Mouse (Mus musculus) left cerebral cortex, postnatal 25 days (tissue): ENCODE measurements around the gene Naip2. TPM values are rescaled to one million over a fixed set of nuclear protein-coding genes. Genes with fewer than 3 reads are reported as not detected.
"Not testable (repeated sequence)": the region's sequence is repeated elsewhere in the genome, so short reads cannot be mapped to it uniquely, and the experiment has no call there.

ENCODE experiments used
- DNase-seq, 2 experiments: peaks; one replicate each; pipeline ENCODE4 v3.0.0; 2022; ENCODE audit warnings: low spot score in 2 of 2, mixed read lengths in 1 of 2
- intact Hi-C: fragments of 180-260 bp; cut with DNase I; formaldehyde crosslinking; loops from one replicate; pipeline ENCODE4 v1.15.1; 2025
- total RNA-seq, 2 experiments: library from RNA; stranded (reverse); gene quantifications; 2 replicates each; pipeline ENCODE4 v1.2.3; 2021

Naip2 gene
- under 1 TPM; 0.28 to 0.39 TPM for total RNA-seq

DNA sequence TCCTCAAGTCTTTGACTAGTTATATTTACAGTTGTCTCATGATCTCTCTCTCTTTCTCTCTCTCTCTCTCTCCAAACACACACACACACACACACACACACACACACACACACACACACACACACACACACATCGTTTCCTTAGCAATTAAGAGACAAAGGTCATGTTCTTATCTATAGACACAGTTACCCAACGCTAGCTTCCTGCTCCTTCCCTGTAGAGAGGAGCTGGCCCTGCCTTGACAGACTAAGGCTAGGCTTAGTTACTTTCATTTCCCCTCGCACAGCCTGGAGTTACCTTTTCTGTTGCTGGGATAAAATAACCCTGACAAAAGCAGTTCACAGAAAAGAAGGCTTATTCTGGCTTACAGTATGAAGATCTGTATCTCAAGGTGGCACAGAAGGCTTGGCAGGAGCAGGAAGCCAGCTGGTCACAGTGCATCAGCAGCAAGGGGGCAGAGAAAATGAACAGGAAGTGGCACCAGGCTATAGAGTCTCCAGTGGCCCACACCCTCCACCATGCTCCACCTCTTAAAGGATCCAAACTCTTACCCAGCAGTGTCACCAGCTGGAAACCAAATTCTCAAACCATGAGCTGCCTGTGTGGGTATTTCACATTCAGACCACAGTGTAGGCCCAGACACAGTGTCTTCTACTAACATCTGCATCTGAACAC is at the start of gene Naip2:
Gene Naip2, minus strand, starts transcription at position 434 of the 675 bp plus-strand sequence.
- DNase-seq, intact Hi-C loops: not testable (repeated sequence)

DNA sequence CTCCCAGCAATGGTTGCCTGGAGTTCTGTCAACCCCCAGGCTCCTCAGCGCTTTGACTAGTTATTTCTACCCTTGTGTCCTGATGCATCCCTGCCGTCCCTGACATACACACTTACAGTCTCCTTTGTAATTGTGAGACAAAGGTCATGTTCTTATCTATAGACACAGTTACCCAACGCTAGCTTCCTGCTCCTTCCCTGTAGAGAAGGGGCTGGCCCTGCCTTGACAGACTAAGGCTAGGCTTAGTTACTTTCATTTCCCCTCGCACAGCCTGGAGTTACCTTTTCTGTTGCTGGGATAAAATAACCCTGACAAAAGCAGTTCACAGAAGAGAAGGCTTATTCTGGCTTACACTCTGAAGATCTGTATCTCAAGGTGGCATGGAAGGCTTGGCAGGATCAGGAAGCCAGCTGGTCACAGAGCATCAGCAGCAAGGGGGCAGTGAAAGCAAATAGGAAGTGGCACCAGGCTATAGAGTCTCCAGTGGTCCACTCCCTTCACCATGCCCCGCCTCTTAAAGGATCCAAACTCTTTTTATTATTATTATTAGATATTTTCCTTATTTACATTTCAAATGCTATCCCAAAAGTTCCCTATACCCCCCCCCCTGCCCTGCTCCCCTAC is 45.1 kb upstream of the Naip2 start:
- DNase-seq, intact Hi-C loops: not testable (repeated sequence)

GRCm38 (mm10) chr13:100246223-100246622 is 44.3 kb upstream of the Naip2 start, which contains the start of gene Naip5:
Naip5 (minus strand) TSS chr13:100246323.
- DNase-seq, intact Hi-C loops: not testable (repeated sequence)

DNA sequence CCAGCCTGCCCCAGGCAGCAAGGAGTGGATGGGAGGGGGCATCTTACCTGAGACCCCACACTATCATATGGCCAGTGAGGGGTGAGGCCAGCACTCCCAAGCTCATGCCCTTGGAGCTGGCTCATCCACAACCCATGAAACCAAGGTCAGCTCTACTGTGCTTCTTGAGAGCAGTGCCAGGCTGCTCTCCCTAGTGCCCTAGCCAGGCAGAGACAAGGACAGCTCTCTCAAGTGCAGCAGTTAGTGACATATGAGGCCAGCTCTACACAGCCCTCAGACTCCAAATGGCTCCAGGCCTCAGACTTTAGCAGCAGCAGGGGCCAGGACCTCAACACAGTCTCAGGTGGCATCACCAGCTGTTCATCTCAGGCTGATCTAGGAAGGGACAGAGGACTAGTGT is 41.8 kb upstream of the Naip2 start:
- DNase-seq, result no peak
- intact Hi-C loops, result no loop called here

- intact Hi-C loops, result not testable (repeated sequence)
Measured at GRCm38 (mm10) chr13:100213683-100214082, 11.8 kb upstream of the Naip2 start.

GRCm38 (mm10) chr13:100210540-100210939 is 8.6 kb upstream of the Naip2 start:
- intact Hi-C loops, result no loop called here
- DNase-seq, result no peak

More at GRCm38 (mm10) chr13:100213683-100214082, 11.8 kb upstream of the Naip2 start:
- DNase-seq, result not testable (repeated sequence)

DNA sequence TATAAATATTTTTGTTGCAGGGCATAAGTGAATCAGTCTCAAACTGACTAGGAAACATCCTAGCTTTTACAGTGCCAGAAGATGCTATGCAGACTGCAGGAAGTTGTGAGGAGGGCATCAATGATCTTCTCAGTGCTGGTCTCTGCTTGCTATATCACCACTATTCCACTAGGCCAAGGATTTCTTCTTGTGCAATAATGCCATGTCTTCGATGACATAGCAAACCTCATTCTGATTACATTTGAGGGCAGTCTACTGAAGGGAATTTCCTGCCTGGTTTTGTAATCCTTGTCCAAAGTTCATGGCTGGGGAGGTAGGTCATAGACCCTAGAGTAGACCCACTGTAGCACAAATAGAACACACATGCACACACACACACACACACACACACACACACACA is 1.4 kb upstream of the Naip2 start:
- no peak for DNase-seq
- intact Hi-C loops, result no loop called here

DNA sequence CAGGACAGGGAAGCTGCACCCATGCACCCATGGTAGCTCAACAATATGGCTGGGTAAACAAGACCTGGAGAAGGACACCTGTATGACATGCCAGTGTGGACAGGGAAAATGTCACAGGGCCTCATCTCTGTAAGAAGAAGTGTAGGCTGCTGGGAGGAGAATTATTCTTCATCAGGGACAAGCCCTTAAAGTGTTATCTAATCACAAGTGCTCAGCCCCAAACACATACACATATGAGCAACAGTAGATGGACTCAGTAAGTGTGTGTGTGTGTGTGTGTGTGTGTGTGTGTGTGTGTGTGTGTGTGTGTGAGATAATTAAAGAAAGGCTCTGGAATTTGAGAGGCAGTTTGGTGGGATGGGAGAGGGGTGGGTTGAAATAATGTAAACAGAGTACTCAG is 1.1 kb downstream of the Naip2 start:
- intact Hi-C loops, result no loop called here
- DNase-seq, result no peak

DNA sequence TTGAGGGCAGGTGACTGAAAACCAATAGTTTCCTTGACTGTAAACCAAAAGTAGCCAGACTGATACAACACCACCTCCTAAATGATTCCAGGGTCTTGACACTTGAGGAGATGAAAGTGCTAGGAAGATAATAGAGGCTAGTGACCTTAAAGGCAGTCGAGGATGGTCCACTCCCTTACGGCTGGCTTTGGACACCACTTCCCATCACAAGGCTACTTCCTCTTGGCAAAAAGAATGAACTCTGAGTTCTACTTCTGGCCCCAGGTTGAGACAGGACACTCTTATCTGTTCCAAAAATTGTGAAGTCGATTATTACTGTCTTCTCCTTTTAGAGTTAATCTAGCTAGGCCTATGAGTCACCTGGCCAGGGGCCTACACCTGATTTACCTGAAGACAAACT is 6.5 kb downstream of the Naip2 start:
- intact Hi-C loops, result no loop called here
- no peak for DNase-seq

- intact Hi-C loops, result loop anchor here (10.0 kb wide), 1 partner anchor 262 kb away; no protein-coding TSS in a partner anchor
- DNase-seq, result not testable (repeated sequence)
Measured at GRCm38 (mm10) chr13:100183111-100183510, 18.8 kb downstream of the Naip2 start.

DNA sequence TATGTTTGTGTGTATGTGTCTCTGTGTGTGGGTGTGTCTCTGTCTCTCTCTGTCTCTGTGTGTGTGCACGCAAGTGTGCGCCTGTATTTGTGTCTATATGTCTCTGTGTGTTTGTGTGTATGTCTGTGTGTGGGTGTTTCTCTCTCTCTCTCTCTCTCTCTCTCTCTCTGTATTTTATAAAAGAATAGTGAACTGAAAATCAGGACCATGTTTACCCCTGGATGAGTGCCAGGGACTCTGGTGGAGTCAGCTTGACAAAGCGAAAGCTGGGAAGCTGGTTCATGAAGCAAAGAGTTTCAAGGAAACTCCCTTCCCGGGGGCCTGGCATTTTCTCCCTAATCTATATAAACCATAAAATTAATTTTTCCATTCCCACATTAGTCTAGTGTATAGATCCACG is 27.5 kb downstream of the Naip2 start:
- DNase-seq, intact Hi-C loops: not testable (repeated sequence)

GRCm38 (mm10) chr13:100166378-100166777 is 35.5 kb downstream of the Naip2 start:
- intact Hi-C loops, result not testable (repeated sequence)

DNA sequence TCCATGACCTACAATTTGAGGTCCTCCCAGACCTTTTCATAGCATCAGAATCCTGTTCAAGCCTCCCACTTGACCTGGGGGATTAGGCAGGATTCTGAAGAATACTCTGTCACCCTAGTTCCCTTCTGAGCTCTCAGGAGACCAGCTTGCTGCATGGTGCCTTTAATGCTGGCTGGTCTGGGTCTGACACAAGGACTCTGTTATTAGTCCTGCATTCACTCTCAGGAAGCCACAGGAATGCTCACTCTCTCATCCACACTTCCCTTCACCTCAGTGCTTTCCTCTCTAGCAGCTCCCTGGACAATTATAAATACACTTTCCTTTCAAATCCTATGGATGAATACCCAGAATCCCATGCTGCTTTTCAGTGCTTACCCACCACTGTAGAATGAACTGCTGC is 39.4 kb downstream of the Naip2 start:
- intact Hi-C loops, DNase-seq: not testable (repeated sequence)

More at GRCm38 (mm10) chr13:100166378-100166777, 35.5 kb downstream of the Naip2 start:
- not testable (repeated sequence) for DNase-seq

DNA sequence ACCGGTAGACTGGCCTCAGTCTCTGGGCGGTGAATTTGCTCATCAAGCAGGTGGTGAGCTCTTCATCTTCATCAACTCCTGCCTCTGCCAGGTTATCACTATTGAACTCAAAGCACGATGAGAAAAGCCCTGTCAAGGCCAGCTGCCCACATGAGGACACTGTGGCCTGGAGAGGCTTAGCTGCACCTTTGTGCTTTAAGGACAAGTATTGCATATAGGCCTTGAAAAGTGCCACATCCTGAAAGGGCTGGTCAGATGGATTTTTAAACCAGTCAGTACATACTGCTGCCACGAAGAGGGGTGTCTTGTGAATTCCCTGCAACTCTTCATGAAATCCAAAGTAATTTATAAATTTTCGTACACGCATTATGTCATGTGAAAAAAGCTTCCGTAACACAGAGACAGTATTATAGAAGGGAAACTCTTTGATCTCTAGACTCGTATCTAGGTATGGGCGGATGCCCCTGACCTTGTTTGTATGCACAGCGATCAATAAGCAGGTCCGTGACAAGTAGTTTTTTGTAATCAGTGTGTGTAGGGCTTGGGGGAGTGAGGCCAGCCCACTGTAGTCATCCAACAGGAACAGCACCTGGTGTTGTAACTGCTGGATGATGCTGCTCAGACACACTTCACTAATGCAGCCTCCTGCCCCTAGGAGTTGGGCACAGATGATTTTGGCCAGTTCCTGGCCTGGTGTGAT is 40.6 kb downstream of the Naip2 start:
- DNase-seq, intact Hi-C loops: not testable (repeated sequence)

DNA sequence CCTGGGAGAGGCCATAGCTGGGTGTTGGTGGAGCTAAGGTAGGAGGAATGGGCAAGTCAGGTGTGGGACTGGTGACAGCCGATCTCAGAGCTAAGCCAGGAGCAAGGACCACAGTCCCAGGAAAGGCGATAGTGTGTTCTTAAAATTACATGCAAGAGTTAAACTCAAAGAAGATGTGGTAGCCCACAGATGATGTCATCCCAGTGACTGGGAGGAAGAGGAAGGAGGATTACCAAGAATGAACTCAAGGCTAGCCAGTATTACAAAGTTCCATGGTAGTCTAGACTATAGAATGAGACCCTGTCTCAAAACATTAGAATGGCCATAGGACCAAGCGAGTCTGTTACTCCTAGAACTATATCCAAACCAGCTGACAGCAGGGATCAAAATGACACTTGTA is 45.3 kb downstream of the Naip2 start:
- no peak for DNase-seq
- intact Hi-C loops, result no loop called here

DNA sequence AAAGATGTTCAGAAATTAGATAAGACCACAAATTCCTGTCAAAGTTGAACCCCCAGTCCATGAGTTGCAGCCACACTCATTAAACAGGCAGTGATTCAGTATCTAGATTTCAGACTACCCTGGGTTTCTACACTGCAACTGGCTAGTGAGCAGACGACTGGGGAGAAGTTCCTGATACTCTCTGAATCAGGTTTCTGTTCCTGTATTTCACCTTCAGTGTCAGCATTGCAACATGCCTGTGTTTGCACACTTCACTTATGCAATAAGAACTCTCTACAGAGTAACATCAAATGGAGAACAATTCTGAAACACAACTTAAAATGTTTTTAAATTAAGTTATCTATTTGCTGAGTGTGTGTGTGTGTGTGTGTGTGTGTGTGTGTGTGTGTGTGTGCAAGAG is 49.2 kb downstream of the Naip2 start:
- intact Hi-C loops, result no loop called here
- no peak for DNase-seq

DNA sequence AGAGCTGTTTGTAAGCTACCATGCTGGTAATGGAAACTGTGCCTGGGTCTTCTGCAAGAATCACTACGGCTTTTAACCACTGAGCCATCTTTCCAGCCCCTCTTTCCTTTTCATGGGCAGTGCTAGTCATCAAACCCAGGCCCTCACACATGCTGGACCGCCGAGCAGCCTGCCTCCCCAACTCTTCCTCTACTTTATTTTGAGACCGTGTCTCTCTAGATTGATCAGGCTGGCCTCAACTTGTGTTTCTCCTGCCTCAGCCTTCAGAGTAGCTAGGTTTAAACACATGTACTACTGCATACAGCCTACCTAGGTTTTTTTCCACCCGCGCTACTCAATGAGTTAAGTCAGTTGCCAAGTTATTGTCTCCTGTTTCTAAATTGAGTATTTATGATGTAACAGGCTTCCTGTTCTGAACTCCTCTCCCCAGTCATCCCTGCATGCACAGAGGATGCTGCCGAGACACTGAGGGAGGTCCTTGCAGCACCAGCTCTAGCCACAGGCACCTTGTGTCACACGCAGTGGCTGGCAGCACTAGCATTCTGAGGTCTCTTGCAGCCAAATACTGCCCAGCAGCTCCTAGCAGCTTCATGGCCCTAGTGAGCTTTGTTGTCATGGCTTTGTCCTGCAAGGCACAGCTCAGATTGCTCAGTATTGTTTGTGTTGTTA is 60.1 kb downstream of the Naip2 start:
- intact Hi-C loops, result no loop called here
- no peak for DNase-seq

GRCm38 (mm10) chr13:100125258-100125643 is 76.6 kb downstream of the Naip2 start:
- intact Hi-C loops, result no loop called here
- DNase-seq, result no peak

- intact Hi-C loops, result no loop called here
Measured at GRCm38 (mm10) chr13:100124423-100125257, 77.3 kb downstream of the Naip2 start, which contains the start of gene Smn1. Smn1 (plus strand) TSS chr13:100124852.

More at GRCm38 (mm10) chr13:100124423-100125257, 77.3 kb downstream of the Naip2 start, which contains the start of gene Smn1:
- DNase-seq, result peak; percentile 98
